Mouse (Mus musculus) small intestine, adult 2 months (tissue): ENCODE results near the gene Plce1. TPM values are rescaled to one million over a fixed set of nuclear protein-coding genes. Genes with fewer than 3 reads are reported as not detected.

Source experiments
- H3K27ac ChIP-seq: fragments of 200-500 bp; 2 replicates; pipeline ENCODE4 v1.5.1; 2012; ENCODE audit warnings: low read depth, low read length, control low read depth, inconsistent platforms; ENCODE audit not compliant: insufficient read depth
- H3K27me3 ChIP-seq: fragments of 200-500 bp; 2 replicates; pipeline ENCODE4 v1.6.1; 2012; ENCODE audit warnings: mild to moderate bottlenecking, moderate library complexity, low read length, inconsistent platforms; ENCODE audit not compliant: control insufficient read depth, insufficient read depth
- H3K36me3 ChIP-seq: fragments of 200-500 bp; 2 replicates; pipeline ENCODE4 v1.6.1; 2012; ENCODE audit warnings: mild to moderate bottlenecking, low read length, control low read depth, inconsistent platforms; ENCODE audit not compliant: control insufficient read depth, insufficient read depth
- H3K4me1 ChIP-seq: fragments of 200-500 bp; 2 replicates; pipeline ENCODE4 v1.6.1; 2012; ENCODE audit warnings: low read length, inconsistent platforms, mixed read lengths; ENCODE audit not compliant: control insufficient read depth, insufficient read depth, insufficient read length
- H3K4me3 ChIP-seq: fragments of 200-500 bp; 2 replicates; pipeline ENCODE4 v1.5.1; 2012; ENCODE audit warnings: low read depth, mild to moderate bottlenecking, control low read depth, inconsistent platforms, low read length, moderate library complexity
- CTCF ChIP-seq: fragments of 200-500 bp; IDR thresholded peaks from 2 replicates; pipeline ENCODE4 v1.5.1; 2012; ENCODE audit warnings: low read depth, mild to moderate bottlenecking, control low read depth, inconsistent platforms, low read length, moderate library complexity, mixed read lengths; ENCODE audit not compliant: insufficient replicate concordance, insufficient read length; ENCODE audit errors: extremely low read depth
- POLR2A ChIP-seq: fragments of 200-500 bp; IDR thresholded peaks from 2 replicates; pipeline ENCODE4 v1.6.1; 2012; ENCODE audit warnings: low read depth, mild to moderate bottlenecking, control low read depth, inconsistent platforms, low read length, moderate library complexity
- WGBS: fragments of 180-500 bp; shearing (Covaris S2); methylation state at CpG from one replicate; pipeline ENCODE4 v1.1.7; 2018; 5-methylcytosine and 5-hydroxymethylcytosine counted together
- polyA plus RNA-seq: library from polyadenylated mRNA; depleted of rRNA; stranded (reverse); fragments of >200 nt; gene quantifications from 2 replicates; pipeline ENCODE4 v1.2.3, GENCODE M21; 2012; rRNA removed

Gene Plce1
- 1.6 and 2.6 TPM in 2 replicates for polyA plus RNA-seq

DNA sequence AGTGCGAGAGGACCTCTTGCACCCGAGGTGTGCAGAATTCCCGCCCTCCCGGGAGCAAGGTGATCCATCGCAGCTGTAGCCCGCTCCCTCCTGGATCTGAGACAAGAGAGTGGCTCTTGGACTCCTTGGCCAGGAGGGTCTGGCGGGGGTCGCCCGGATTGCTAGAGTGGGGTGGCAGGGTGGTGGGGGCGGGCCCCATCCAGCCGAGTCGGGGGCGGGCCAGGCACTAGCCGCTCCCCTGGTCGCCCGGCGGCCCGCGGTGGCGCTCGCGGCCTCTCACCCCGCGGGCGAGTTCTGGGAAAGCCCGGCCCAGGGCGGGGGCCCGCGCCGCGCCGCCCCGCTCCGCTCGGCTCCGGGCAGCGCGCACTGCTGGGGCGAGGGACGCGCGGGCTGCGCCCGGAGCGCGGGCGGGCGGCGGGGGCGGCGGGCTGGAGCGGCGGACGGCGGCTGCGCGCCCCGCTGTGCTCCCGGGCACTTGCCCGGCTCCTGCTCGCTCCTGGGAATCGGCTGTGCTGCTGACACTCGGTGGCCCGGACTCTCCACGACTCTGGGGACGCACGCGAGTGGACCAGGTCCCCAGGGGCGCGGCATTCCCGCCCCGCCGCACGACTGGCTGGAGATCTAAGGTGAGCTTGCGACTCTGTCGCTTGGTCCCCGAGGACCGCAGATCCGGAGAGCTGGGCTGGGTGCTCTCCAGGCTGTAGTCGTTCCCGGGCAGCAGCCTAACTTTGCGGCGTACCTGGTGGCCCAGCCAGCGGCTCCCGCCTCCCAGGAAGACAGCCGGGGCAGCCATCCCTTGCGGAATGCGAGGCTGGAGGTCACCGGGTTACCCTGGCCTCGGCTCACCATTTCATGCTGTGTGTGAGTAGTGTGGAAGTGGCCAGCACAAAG is at the start of gene Plce1:
Plce1 (plus strand) TSS at position 379 of the 891 bp plus-strand sequence.
- Histone ChIP-seq H3K27ac (peak within 1 kb of the TSS; percentile 11; the same call in 1 of the 2 replicates), H3K4me3 (peak within 1 kb of the TSS; percentile 99), H3K36me3 (no peaks in the 10 kb centered on the region), H3K27me3 (no peaks in the 10 kb centered on the region; the same call in 1 of the 2 replicates), H3K4me1 (peaks cover 7% of the 10 kb centered on the region; the same call in 1 of the 2 replicates)
- TF ChIP-seq POLR2A (0 out of 2 replicates have a peak, but pooled peaks have one; percentile 6), CTCF (no peak)
- WGBS, result 2% methylated on average over 81 of the region's 90 CpGs

DNA sequence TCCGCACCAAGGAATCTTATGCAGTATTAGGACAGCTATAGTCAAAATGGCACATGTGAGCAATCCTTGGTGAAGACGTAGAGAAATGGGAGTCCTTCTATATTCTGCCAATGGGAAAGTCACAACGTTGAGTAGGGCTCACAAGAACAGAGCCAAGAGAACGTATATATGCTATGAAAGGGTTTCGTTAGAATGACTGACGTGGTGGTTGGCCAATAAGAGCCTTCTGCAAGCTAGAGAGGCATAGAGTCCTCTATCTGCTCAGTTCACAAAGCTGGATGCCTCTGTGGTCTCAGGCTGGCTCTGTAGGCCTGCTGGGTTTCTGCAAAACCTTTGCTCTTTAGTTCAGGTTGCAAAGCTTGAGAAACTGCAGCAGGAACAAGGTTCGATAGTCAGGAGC is 49.6 kb upstream of the Plce1 start:
- Histone ChIP-seq H3K27me3 (no peaks in the 10 kb centered on the region), H3K27ac (no peak overlapping the region), H3K4me1 (peaks cover 13% of the 10 kb centered on the region; the same call in 1 of the 2 replicates), H3K36me3 (no peaks in the 10 kb centered on the region), H3K4me3 (no peak overlapping the region)
- 87% methylated on average over 7 of the region's 7 CpGs for WGBS
- TF ChIP-seq CTCF (no peak), POLR2A (no peak)

- Histone ChIP-seq H3K4me3 (no peak overlapping the region), H3K27ac (no peak overlapping the region), H3K4me1 (peaks cover 11% of the 10 kb centered on the region; the same call in 1 of the 2 replicates), H3K36me3 (no peaks in the 10 kb centered on the region), H3K27me3 (no peaks in the 10 kb centered on the region)
- 63% methylated on average over 3 of the region's 3 CpGs for WGBS
- no peak for TF ChIP-seq POLR2A
- TF ChIP-seq CTCF, result no peak
These were observed 48.9 kb upstream of the Plce1 start for GRCm38 (mm10) chr19:38432021-38432420.

DNA sequence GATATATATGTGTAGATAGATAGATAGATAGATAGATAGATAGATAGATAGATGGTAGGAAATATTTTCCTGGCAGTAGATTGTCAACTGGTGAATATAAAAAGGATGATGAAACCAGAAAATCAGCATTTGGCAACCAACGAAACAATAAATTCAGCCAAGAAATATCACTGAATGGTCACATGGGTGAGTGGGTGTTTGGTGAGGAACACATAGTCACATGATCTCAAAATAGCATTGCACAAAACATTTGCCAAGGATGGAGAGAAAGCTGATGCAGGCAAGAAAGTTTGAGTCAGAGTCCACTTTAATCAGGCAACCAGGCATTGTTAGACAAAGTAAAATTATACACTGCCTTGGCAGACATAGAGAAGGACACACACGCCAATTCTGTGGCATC is 47.5 kb upstream of the Plce1 start:
- H3K4me3 ChIP-seq, result no peak overlapping the region
- H3K27ac ChIP-seq, result no peak overlapping the region
- no peak for TF ChIP-seq POLR2A
- TF ChIP-seq CTCF, result no peak
- H3K4me1 ChIP-seq, result no peaks in the 10 kb centered on the region
- no peaks in the 10 kb centered on the region for H3K27me3 ChIP-seq
- 82% methylated on average over 2 of the region's 2 CpGs for WGBS
- no peaks in the 10 kb centered on the region for H3K36me3 ChIP-seq

- no peak overlapping the region for H3K27ac ChIP-seq
- no peaks in the 10 kb centered on the region for H3K36me3 ChIP-seq
- H3K4me1 ChIP-seq, result no peaks in the 10 kb centered on the region
- TF ChIP-seq CTCF (no peak), POLR2A (no peak)
- no peak overlapping the region for H3K4me3 ChIP-seq
- 86% methylated on average over 15 of the region's 15 CpGs for WGBS
- no peaks in the 10 kb centered on the region for H3K27me3 ChIP-seq
These were observed 45.7 kb upstream of the Plce1 start for GRCm38 (mm10) chr19:38435221-38435620.

GRCm38 (mm10) chr19:38441860-38442259 is 39.0 kb upstream of the Plce1 start:
- no peaks in the 10 kb centered on the region for H3K27me3 ChIP-seq
- no peak overlapping the region for H3K4me3 ChIP-seq
- TF ChIP-seq CTCF (no peak), POLR2A (no peak)
- H3K4me1 ChIP-seq, result no peaks in the 10 kb centered on the region
- no peak overlapping the region for H3K27ac ChIP-seq
- no peaks in the 10 kb centered on the region for H3K36me3 ChIP-seq
- WGBS, result 84% methylated on average over 8 of the region's 8 CpGs

DNA sequence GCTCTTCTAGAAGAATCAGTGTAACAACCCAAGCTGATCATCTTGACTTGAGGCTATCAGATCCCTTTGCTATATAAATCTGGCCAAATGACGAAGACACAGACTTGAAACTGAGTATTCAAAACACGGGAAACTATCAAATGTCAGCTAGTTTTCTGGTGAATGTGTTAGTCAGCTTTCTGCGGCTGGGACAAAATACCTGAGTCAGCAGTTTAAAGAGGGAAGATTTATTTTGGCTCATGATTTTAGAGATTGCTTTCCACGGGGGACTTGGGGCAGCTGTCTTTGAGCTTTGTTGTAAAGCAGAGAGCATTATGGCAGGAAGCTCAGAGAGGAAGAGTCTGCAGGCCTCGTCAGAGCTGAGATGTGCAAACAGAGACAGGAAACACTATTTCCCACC is 35.2 kb upstream of the Plce1 start:
- Histone ChIP-seq H3K4me3 (no peak overlapping the region), H3K27ac (no peak overlapping the region), H3K4me1 (no peaks in the 10 kb centered on the region), H3K36me3 (no peaks in the 10 kb centered on the region), H3K27me3 (no peaks in the 10 kb centered on the region)
- 80% methylated on average over 5 of the region's 5 CpGs for WGBS
- no peak for TF ChIP-seq CTCF
- no peak for TF ChIP-seq POLR2A
